Mouse (Mus musculus): ENCODE data around the gene Atat1. TPM values are rescaled to one million over a fixed set of nuclear protein-coding genes. Genes with fewer than 3 reads are reported as not detected.

Atat1 gene
- polyA plus RNA-seq, 1 experiment, result 58.8 TPM

Other genes starting within 250 kb of the Atat1 start
- gene Vars2, start 242.5 kb downstream of the Atat1 start, polyA plus RNA-seq (2012; rRNA removed), result 21.3 and 21.8 TPM in 2 replicates
- gene Gtf2h4, start 236.3 kb downstream of the Atat1 start, polyA plus RNA-seq (2012; rRNA removed), result 19.8 and 22.4 TPM in 2 replicates
- gene Ddr1, start 205.5 kb downstream of the Atat1 start, polyA plus RNA-seq (2012; rRNA removed), result 20.2 and 28.6 TPM in 2 replicates
- gene Ier3, start 88.4 kb downstream of the Atat1 start, polyA plus RNA-seq (2012; rRNA removed), result 55.3 and 73.7 TPM in 2 replicates
- 156 and 192 TPM in 2 replicates for gene Flot1, start 86.8 kb downstream of the Atat1 start, polyA plus RNA-seq (2012; rRNA removed)
- gene Tubb5, start 71.8 kb downstream of the Atat1 start, polyA plus RNA-seq (2012; rRNA removed), result 257 TPM in 2 replicates
- gene Mdc1, start 68.6 kb downstream of the Atat1 start, polyA plus RNA-seq (2012; rRNA removed), result 10.4 and 14.2 TPM in 2 replicates
- 10.9 and 11.6 TPM in 2 replicates for gene Nrm, start 48.8 kb downstream of the Atat1 start, polyA plus RNA-seq (2012; rRNA removed)
- 55.2 and 57.5 TPM in 2 replicates for gene Ppp1r18, start 44.5 kb downstream of the Atat1 start, polyA plus RNA-seq (2012; rRNA removed)
- gene Dhx16, start 30.3 kb downstream of the Atat1 start, polyA plus RNA-seq (2012; rRNA removed), result 53.4 and 57.7 TPM in 2 replicates
- 29.6 and 35.9 TPM in 2 replicates for gene 2310061I04Rik, start 12.6 kb downstream of the Atat1 start, polyA plus RNA-seq (2012; rRNA removed)
- 77.9 and 90.8 TPM in 2 replicates for gene Mrps18b, start 6.3 kb upstream of the Atat1 start, polyA plus RNA-seq (2012; rRNA removed)
- gene Ppp1r10, start 6.4 kb upstream of the Atat1 start, polyA plus RNA-seq (2012; rRNA removed), result 25.8 and 26.0 TPM in 2 replicates
- gene Abcf1, start 59.7 kb upstream of the Atat1 start, polyA plus RNA-seq (2012; rRNA removed), result 58.4 and 74.6 TPM in 2 replicates
- gene Gnl1, start 69.8 kb upstream of the Atat1 start, polyA plus RNA-seq (2012; rRNA removed), result 28.5 and 39.5 TPM in 2 replicates
- 22.2 and 23.7 TPM in 2 replicates for gene Prr3, start 70.2 kb upstream of the Atat1 start, polyA plus RNA-seq (2012; rRNA removed)
- gene H2-T24, start 110.5 kb upstream of the Atat1 start, polyA plus RNA-seq (2012; rRNA removed), result 1.5 and 2.0 TPM in 2 replicates
- gene H2-T23, start 122.8 kb upstream of the Atat1 start, polyA plus RNA-seq (2012; rRNA removed), result 189 and 190 TPM in 2 replicates
- gene H2-T22, start 132.7 kb upstream of the Atat1 start, polyA plus RNA-seq (2012; rRNA removed), result 66.8 and 76.7 TPM in 2 replicates
- 0.06 TPM in 1 of 2 replicates, not detected in the other for gene Gm6034, start 132.9 kb upstream of the Atat1 start, polyA plus RNA-seq (2012; rRNA removed)
- gene Gm11127, start 148.3 kb upstream of the Atat1 start, polyA plus RNA-seq (2012; rRNA removed), result 0.09 and 0.14 TPM in 2 replicates
- gene Gm19684, start 211.6 kb upstream of the Atat1 start, polyA plus RNA-seq (2012; rRNA removed), result 0.12 and 0.13 TPM in 2 replicates
- gene Gm7030, start 219.3 kb upstream of the Atat1 start, polyA plus RNA-seq (2012; rRNA removed), result not detected in 2 replicates